Mouse (Mus musculus) midbrain, embryonic 14.5 days (tissue): ENCODE data around the gene Rnf39. TPM values are rescaled to one million over a fixed set of nuclear protein-coding genes. Genes with fewer than 3 reads are reported as not detected.
A peak's percentile ranks its signal among the peaks of the same experiment; 100 is the strongest.

ENCODE experiments used
- ATAC-seq: fragments of 200-750 bp; cut with Nextera tagmentation; 2 replicates; pipeline ENCODE4 v1.8.0; 2017; ENCODE audit warnings: moderate number of reproducible peaks, moderate library complexity; ENCODE audit not compliant: low FRiP score, low TSS enrichment
- DNase-seq: peaks from one replicate; pipeline ENCODE4 v3.0.0-alpha.2; 2015
- H3K27ac ChIP-seq: fragments of 300-500 bp; sonication (generic); replicated peaks from 2 replicates; pipeline ENCODE4 v1.5.1; 2014; ENCODE audit warnings: mild to moderate bottlenecking, low read depth, low read length, moderate library complexity
- H3K27me3 ChIP-seq: fragments of 300-500 bp; sonication (generic); 2 replicates; pipeline ENCODE4 v1.6.1; 2014; ENCODE audit warnings: low read length, control low read depth, mixed read lengths; ENCODE audit not compliant: control insufficient read depth, insufficient read depth
- H3K36me3 ChIP-seq: fragments of 300-500 bp; sonication (generic); 2 replicates; pipeline ENCODE4 v1.6.1; 2014; ENCODE audit warnings: low read length, control low read depth; ENCODE audit not compliant: control insufficient read depth, insufficient read depth
- H3K4me1 ChIP-seq: fragments of 300-500 bp; sonication (generic); 2 replicates; pipeline ENCODE4 v1.6.1; 2014; ENCODE audit warnings: mild to moderate bottlenecking, antibody characterized with exemption, low read length, control low read depth; ENCODE audit not compliant: control insufficient read depth, insufficient read depth
- H3K4me2 ChIP-seq: fragments of 300-500 bp; sonication (generic); 2 replicates; pipeline ENCODE4 v1.6.1; 2014; ENCODE audit warnings: mild to moderate bottlenecking, low read length, moderate library complexity
- H3K4me3 ChIP-seq: fragments of 300-500 bp; sonication (generic); replicated peaks from 2 replicates; pipeline ENCODE4 v1.5.1; 2014; ENCODE audit warnings: low read depth, low read length
- H3K9ac ChIP-seq: fragments of 300-500 bp; sonication (generic); replicated peaks from 2 replicates; pipeline ENCODE4 v1.6.1; 2014; ENCODE audit warnings: mild to moderate bottlenecking, low read length, moderate library complexity
- H3K9me3 ChIP-seq: fragments of 300-500 bp; sonication (generic); 2 replicates; pipeline ENCODE4 v1.6.1; 2016; ENCODE audit warnings: low read length, control low read depth, mixed read lengths; ENCODE audit not compliant: control insufficient read depth
- WGBS: fragments of 180-500 bp; shearing (Covaris S2); extraction: QIAGEN DNeasy Blood & Tissue Kit; methylation state at CpG from one replicate; pipeline ENCODE4 v1.1.7; 2014; 5-methylcytosine and 5-hydroxymethylcytosine counted together
- polyA plus RNA-seq: library from polyadenylated mRNA; unstranded; fragments of >200 nt; fragmentation: Nextera tagmentation; extraction: Ambion mirVana; gene quantifications from 2 replicates; pipeline ENCODE4 v1.2.1, GENCODE M21; 2014

Gene Rnf39
- polyA plus RNA-seq, 1 experiment from 2014 or later: 1.1 TPM

DNA sequence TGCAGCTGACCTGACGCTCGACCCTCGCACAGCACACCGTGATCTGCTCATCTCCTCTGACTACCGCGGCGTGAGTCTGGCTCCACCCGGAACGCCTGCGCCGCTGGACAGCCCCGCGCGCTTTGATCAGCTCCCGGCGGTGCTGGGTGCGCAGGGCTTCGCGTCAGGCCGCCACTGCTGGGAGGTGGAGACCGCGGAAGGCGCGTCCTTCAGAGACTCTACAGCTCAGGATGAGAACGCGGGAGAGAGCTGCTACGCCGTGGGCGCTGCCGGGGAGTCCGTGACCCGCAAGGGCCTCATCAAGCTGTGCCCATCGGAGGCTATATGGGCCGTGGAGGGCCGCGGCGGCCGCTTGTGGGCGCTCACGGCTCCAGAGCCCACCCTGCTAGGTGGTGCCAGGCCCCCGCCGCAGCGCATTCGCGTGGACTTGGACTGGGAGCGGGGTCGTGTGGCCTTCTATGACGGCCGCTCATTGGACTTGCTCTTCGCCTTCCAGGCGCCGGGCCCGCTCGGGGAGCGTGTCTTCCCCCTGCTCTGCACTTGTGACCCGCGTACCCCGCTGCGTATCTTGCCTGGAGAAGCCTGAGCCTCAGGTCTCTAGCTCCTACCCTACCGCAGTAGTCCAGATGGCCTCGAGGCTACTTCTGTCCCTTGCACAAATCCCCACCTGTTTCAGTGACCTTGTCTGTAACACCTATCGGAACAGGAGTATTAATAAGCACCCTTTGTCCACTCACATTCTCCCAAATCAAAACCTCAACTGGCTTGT, 4.5 kb downstream of the Rnf39 start:
- peak overlapping the region; percentile 53 for H3K4me3 ChIP-seq
- under 1% methylated on average over 62 of the region's 62 CpGs for WGBS
- DNase-seq (peak; percentile 81), ATAC-seq (peak; percentile 55)
- H3K36me3 ChIP-seq: peaks cover 17% of the 10 kb centered on the region
- peak overlapping the region; percentile 94 for H3K4me2 ChIP-seq
- H3K27me3 ChIP-seq: peaks cover 24% of the 10 kb centered on the region
- H3K9me3 ChIP-seq: no peaks in the 10 kb centered on the region
- H3K27ac ChIP-seq: peak overlapping the region; percentile 80
- H3K9ac ChIP-seq: peak overlapping the region; percentile 77
- H3K4me1 ChIP-seq: peaks cover 16% of the 10 kb centered on the region

DNA sequence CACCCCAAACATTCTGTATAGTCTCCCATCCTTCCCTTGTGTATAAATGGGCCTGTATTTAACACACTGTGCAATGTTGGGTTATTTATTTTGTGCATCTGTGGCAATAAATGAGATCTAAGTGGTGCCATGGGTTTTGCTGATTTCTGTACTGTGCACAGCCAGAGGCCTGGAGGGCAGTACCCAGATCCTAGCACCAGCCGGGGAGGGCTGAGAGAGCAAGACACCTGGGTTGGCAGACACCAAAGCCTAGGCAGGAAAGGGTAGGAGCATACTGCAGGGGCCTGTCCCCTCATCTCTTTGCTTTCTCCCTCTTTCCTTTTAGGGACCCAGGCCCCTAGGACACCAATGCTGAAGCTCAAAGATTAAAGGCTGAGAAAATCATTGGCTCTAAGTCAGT, 5.6 kb downstream of the Rnf39 start:
- Histone ChIP-seq H3K27ac (no peak overlapping the region), H3K9me3 (no peaks in the 10 kb centered on the region), H3K36me3 (peaks cover 17% of the 10 kb centered on the region), H3K4me2 (no peak overlapping the region), H3K4me3 (no peak overlapping the region), H3K4me1 (peaks cover 16% of the 10 kb centered on the region), H3K9ac (no peak overlapping the region), H3K27me3 (peaks cover 14% of the 10 kb centered on the region)
- DNase-seq (no peak), ATAC-seq (no peak)
- WGBS: 92% methylated on average over 1 of the region's 1 CpGs

DNA sequence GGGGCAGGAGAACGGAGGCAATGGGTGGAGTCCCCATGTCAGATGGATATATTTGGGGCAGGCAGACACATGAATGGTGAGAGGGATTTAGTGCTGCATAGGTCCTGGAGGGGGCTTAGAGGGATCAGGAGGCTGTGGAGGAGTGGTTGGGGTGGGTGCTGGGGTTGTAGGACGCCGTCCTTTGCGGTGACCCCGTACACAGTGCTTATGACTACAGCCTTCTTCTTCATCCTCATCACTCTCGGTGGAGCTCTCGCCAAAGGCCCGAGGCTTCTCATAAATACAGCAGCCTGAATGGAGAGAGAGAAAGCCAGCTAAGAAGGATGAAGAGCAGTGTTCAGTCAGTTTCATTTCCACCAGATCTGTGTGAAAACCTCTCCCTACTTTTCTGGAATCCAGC, 6.5 kb downstream of the Rnf39 start:
- H3K27me3 ChIP-seq: peaks cover 5% of the 10 kb centered on the region
- no peak overlapping the region for H3K9ac ChIP-seq
- H3K4me3 ChIP-seq: no peak overlapping the region
- no peak overlapping the region for H3K4me2 ChIP-seq
- ATAC-seq: no peak
- 96% methylated on average over 8 of the region's 8 CpGs for WGBS
- H3K36me3 ChIP-seq: peaks cover 19% of the 10 kb centered on the region
- H3K4me1 ChIP-seq: peaks cover 16% of the 10 kb centered on the region
- no peaks in the 10 kb centered on the region for H3K9me3 ChIP-seq
- no peak for DNase-seq
- no peak overlapping the region for H3K27ac ChIP-seq

DNA sequence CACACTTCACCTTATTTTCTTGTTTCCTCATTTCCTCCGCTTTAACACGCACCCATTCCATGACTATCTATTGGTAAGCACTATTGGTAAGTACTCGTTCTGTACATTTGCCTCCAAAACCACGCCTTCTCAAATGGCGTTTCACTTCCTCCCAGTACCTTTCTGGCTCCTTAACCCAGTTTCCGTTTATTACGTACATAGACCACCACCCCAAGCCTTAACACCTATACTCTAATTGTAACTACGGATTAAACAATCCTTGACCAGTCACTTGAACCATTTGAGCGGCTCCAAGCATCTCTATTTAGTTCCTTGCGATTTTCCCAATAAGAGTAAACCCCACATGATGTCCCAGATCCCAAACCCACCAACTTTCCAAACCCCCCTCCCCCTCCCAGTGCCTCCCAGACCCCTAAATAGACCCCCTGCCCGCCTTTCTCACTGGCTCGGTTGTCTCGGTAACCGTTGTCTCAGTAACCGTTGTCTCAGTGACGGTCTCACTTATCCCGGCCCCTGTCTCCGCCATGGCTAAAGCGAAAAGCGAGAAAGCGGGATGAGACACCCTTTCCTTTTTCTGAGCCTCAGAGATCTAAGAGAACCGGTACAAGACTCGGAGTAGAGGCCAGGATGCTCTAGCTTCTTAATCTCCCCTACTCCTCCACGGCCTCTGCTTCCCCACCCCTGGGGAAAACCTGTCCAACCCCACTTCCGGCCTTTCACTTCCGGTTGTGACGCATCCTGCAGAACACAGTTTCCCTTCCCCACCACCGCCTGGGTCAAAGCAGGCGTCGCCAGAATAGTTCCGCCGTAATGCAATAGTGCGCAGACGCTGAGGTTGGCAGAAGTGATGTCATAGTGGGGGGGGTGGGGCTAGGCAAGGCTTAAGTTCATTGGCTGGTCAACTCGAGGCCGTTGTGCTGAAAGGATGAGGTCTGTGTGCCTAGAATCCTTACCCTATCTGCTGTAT, 8.5 kb downstream of the Rnf39 start, which contains the start of gene Ppp1r11:
Gene Ppp1r11 (minus strand): TSS at position 761 of the 967 bp plus-strand sequence.
- no peaks in the 10 kb centered on the region for H3K9me3 ChIP-seq
- peaks cover 20% of the 10 kb centered on the region for H3K36me3 ChIP-seq
- H3K9ac ChIP-seq: peak within 1 kb of the TSS; percentile 58
- no peaks in the 10 kb centered on the region for H3K27me3 ChIP-seq
- peak within 1 kb of the TSS; percentile 74 for H3K4me2 ChIP-seq
- H3K27ac ChIP-seq: peak within 1 kb of the TSS; percentile 85
- DNase-seq (peak; percentile 99), ATAC-seq (peak; percentile 96)
- peak within 1 kb of the TSS; percentile 59 for H3K4me3 ChIP-seq
- WGBS: 2% methylated on average over 36 of the region's 36 CpGs
- H3K4me1 ChIP-seq: peaks cover 14% of the 10 kb centered on the region

DNA sequence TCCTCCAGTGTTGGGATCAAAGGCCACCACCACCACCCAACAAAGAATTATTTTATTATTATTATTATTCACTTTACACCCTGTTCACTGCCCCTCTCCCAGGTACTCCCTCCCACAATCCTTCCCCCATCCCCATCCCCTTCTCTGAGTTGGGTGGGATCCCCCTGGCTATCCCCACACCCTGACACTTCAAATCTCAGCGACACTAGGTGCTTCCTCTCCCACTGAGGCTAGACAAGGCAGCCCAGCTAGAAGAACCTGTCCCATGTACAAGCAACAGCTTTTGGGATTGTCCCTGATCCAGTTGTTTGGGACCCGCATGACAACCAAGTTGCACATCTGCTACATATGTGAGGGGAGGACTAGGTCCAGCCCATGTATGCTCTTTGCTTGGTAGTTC, 9.9 kb downstream of the Rnf39 start:
- Histone ChIP-seq H3K4me3 (no peak overlapping the region), H3K27me3 (no peaks in the 10 kb centered on the region), H3K4me1 (peaks cover 10% of the 10 kb centered on the region), H3K27ac (no peak overlapping the region), H3K4me2 (no peak overlapping the region), H3K36me3 (peaks cover 25% of the 10 kb centered on the region), H3K9ac (no peak overlapping the region), H3K9me3 (no peaks in the 10 kb centered on the region)
- DNase-seq (no peak), ATAC-seq (no peak)
- 90% methylated on average over 2 of the region's 2 CpGs for WGBS

DNA sequence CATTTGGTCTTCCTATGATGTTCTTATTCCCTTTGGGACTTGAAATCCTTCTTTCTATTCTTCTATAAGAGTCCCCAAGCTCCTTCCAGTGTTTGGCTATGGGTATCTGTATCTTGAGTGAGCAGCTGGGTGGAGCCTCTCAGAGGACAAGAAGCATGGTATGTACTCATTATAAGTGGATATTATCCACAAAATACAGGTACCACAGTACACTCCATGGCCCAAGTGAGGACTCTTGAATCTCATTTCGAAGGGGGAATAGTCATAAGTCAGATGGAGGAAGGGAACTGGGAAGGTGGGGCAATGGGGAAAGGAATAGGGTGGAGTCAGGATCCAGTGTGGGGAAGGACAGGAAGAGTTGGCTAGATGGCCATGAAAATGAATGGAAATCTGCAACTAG, 10.3 kb downstream of the Rnf39 start:
- Histone ChIP-seq H3K27ac (no peak overlapping the region), H3K9ac (no peak overlapping the region), H3K4me3 (no peak overlapping the region), H3K36me3 (peaks cover 25% of the 10 kb centered on the region), H3K27me3 (no peaks in the 10 kb centered on the region), H3K4me2 (no peak overlapping the region), H3K9me3 (no peaks in the 10 kb centered on the region), H3K4me1 (peaks cover 12% of the 10 kb centered on the region)
- 97% methylated on average over 1 of the region's 1 CpGs for WGBS
- ATAC-seq: no peak
- no peak for DNase-seq

DNA sequence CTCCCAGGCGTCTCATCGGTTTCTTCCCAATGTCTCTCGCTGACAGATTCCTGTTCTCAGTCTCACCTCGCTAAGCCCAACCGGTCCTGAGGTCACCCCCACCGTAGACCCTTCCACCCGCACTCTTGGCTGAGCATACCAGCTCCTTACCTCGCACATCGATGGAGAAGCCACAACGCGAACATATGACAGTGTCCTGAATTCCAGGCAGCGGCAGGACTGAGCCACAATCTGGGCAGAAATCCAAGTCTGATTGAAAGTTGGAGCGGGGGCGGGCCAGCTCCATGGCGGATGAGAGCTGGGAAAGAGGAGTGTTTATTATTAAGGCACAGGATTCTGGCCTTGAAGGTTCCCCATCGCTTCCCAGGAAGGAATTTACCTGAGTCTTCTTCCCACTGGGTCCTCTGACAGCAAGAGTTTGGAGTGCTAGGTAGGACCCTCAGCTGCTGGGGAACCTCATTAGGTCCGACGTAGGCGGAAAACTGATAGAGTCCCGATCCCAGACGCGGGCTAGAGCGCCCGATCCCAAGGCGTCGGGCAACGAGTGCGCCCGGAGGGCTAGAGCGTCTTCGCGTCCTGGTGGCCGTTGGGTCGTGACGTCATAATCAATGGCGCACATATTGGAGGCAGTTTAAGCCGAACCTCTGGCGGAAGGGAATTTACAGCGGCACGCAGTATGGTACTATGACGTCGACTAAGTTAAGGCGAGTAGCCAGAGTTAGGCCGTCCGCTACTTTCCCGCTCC, 15.5 kb downstream of the Rnf39 start, which contains the start of the genes Znrd1 and Znrd1as:
Gene Znrd1 (minus strand): TSS at position 561 of the 745 bp plus-strand sequence.
Gene Znrd1as (plus strand): TSS at position 594 of the 745 bp plus-strand sequence.
- DNase-seq: peak; percentile 100
- H3K4me2 ChIP-seq: peak within 1 kb of the TSS; percentile 80
- H3K27ac ChIP-seq: peak within 1 kb of the TSS; percentile 70
- no peaks in the 10 kb centered on the region for H3K27me3 ChIP-seq
- WGBS: under 1% methylated on average over 46 of the region's 46 CpGs
- peak within 1 kb of the TSS; percentile 74 for H3K9ac ChIP-seq
- ATAC-seq: peak; percentile 97
- no peaks in the 10 kb centered on the region for H3K9me3 ChIP-seq
- peak within 1 kb of the TSS; percentile 67 for H3K4me3 ChIP-seq
- H3K4me1 ChIP-seq: peaks cover 16% of the 10 kb centered on the region
- H3K36me3 ChIP-seq: peaks cover 8% of the 10 kb centered on the region

DNA sequence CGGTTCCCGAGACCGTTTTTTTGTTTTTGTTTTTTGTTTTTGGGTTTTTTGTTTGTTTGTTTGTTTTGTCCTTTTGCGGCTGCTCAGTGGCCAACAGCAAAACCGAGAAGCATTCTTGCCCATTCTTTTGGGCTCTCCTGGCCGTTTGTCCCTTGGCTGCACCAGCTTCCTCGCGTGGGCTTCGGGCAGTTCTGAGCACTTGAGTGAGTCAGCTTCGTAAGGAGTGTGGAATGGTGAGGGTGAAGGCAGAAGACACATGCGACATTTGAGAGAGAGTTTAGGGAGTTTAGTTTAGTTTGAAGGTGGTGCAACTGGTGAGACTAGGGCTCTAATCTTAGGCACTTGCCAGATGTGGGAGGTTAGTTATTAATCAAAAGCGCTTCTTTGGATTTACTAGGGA, 16.2 kb downstream of the Rnf39 start:
- 11% methylated on average over 12 of the region's 12 CpGs for WGBS
- DNase-seq: no peak
- Histone ChIP-seq H3K9ac (peak overlapping the region; percentile 74), H3K4me3 (peak overlapping the region; percentile 67), H3K4me2 (peak overlapping the region; percentile 80), H3K9me3 (no peaks in the 10 kb centered on the region), H3K36me3 (peaks cover 8% of the 10 kb centered on the region), H3K27me3 (no peaks in the 10 kb centered on the region), H3K27ac (peak overlapping the region; percentile 70), H3K4me1 (peaks cover 16% of the 10 kb centered on the region)
- peak; percentile 25; the same call in 1 of the 2 replicates for ATAC-seq
